Mouse (Mus musculus) stomach, embryonic 15.5 days (tissue): ENCODE results near the gene Fpgt. TPM values are rescaled to one million over a fixed set of nuclear protein-coding genes. Genes with fewer than 3 reads are reported as not detected.

Experiments used
- ATAC-seq: fragments of 200-750 bp; cut with Nextera tagmentation; 2 replicates; pipeline ENCODE4 v1.8.0; 2017; ENCODE audit warnings: low read depth, moderate number of reproducible peaks, moderate TSS enrichment; ENCODE audit not compliant: insufficient read depth, low FRiP score
- H3K27ac ChIP-seq: fragments of 300-500 bp; sonication (generic); 2 replicates; pipeline ENCODE4 v1.5.1; 2015; ENCODE audit warnings: mild to moderate bottlenecking, inconsistent platforms
- H3K27me3 ChIP-seq: fragments of 300-500 bp; sonication (generic); replicated peaks from 2 replicates; pipeline ENCODE4 v1.6.1; 2015; ENCODE audit warnings: inconsistent platforms
- H3K36me3 ChIP-seq: fragments of 300-500 bp; sonication (generic); 2 replicates; pipeline ENCODE4 v1.6.1; 2015; ENCODE audit warnings: inconsistent platforms
- H3K4me1 ChIP-seq: fragments of 300-500 bp; sonication (generic); 2 replicates; pipeline ENCODE4 v1.6.1; 2015; ENCODE audit warnings: inconsistent platforms
- H3K4me2 ChIP-seq: fragments of 300-500 bp; sonication (generic); 2 replicates; pipeline ENCODE4 v1.6.1; 2015; ENCODE audit warnings: mild to moderate bottlenecking, inconsistent platforms
- H3K4me3 ChIP-seq: fragments of 300-500 bp; sonication (generic); replicated peaks from 2 replicates; pipeline ENCODE4 v1.5.1; 2015; ENCODE audit warnings: inconsistent platforms
- H3K9ac ChIP-seq: fragments of 300-500 bp; sonication (generic); 2 replicates; pipeline ENCODE4 v1.6.1; 2015; ENCODE audit warnings: inconsistent platforms
- H3K9me3 ChIP-seq: fragments of 300-500 bp; sonication (generic); 2 replicates; pipeline ENCODE4 v1.6.1; 2016; ENCODE audit warnings: inconsistent platforms
- WGBS: fragments of 180-500 bp; shearing (Covaris S2); methylation state at CpG from one replicate; pipeline ENCODE4 v1.1.7; 2015; 5-methylcytosine and 5-hydroxymethylcytosine counted together
- polyA plus RNA-seq: library from polyadenylated mRNA; unstranded; fragments of >200 nt; fragmentation: Nextera tagmentation; extraction: Ambion mirVana; gene quantifications from 2 replicates; pipeline ENCODE4 v1.2.1, GENCODE M21; 2015

Fpgt gene
- polyA plus RNA-seq, 1 experiment from 2014 or later = 15.6 TPM

DNA sequence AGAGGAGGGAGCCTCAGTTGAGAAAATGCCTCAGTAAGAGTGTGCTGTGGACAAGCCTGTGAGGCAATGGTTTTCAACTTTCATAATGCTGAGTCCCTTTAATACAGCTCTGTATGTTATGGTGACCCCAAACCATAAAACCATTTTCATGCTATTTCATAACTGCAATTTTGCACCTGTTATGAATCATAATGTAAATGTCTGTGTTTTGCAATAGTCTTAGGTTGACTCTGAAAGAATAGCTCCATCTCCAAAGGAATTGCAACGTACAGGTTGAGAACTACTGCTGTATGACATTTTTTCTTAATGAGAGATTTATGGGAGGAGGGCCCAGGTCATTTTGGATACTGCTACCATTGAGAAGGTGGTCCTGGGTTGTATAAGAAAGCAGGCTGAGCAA is 40.0 kb downstream of the Fpgt start:
- H3K36me3 ChIP-seq = no peaks in the 10 kb centered on the region
- no peak overlapping the region for H3K27ac ChIP-seq
- H3K4me2 ChIP-seq = no peak overlapping the region
- H3K9ac ChIP-seq = no peak overlapping the region
- no peak overlapping the region for H3K4me3 ChIP-seq
- no peak for ATAC-seq
- no peaks in the 10 kb centered on the region for H3K4me1 ChIP-seq
- H3K9me3 ChIP-seq = no peaks in the 10 kb centered on the region
- H3K27me3 ChIP-seq = no peaks in the 10 kb centered on the region
- WGBS = 53% methylated on average over 1 of the region's 1 CpGs

DNA sequence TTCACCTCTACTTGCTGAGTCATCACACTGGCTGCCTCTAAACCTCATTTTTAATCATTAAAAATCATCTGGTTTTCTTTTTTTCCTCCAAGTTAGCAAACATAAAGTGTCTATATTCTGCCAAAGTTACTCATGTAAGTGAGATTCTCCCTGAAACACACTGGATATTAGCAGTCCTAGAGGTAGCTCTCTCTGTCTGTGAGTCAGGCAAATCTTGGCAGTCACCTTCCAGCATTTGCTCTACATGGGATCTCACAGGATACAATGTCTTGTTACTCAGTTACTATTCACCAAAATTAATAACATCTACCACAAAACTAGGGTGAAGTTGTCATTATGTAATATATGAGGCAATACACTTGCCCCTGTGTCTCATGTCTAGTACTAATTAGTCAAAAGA is 41.2 kb downstream of the Fpgt start:
- H3K9ac ChIP-seq = no peak overlapping the region
- H3K27me3 ChIP-seq = no peaks in the 10 kb centered on the region
- no peak overlapping the region for H3K4me2 ChIP-seq
- H3K9me3 ChIP-seq = no peaks in the 10 kb centered on the region
- no peaks in the 10 kb centered on the region for H3K36me3 ChIP-seq
- H3K27ac ChIP-seq = no peak overlapping the region
- no peak overlapping the region for H3K4me3 ChIP-seq
- no peak for ATAC-seq
- no peaks in the 10 kb centered on the region for H3K4me1 ChIP-seq

DNA sequence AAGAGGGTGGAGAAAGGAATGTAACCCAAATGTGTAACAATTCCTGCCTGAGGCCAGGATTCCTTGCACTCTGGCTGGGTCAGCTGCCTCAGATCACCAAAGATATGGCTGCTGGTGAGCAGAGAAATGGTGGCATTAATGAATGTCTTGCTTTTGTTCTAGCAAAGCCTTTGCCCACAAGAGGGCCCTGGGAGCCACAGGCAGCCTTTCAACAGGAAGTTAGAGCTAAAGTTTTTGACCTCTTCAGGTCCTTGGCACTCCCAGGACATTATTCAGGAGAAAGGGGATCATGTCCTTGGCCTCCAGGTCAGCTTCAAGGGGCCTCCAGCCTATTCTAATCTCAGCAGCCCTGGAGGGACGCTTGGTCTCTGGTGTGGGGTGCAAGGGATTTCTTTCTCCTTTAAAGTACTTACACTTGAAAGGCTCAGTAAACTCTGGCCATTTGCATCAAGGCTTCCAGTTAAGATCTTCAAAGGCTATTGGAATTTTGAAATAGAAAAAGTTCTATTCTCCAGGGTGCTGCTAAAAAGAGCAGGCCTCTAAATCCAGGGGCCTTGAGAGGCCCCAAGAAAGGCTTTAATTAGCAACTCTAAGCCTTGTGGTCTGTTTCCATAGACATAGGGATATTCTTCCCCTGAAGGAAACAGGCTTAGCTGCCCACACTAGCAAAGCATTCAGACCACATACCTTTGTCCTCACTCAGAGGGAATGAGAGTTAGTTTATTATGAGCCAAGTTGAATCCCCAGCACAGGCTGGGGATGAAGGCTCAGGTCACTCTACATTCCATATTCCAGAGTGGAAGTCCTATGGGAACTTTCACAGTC is 54.0 kb downstream of the Fpgt start:
- H3K27ac ChIP-seq = no peak overlapping the region
- H3K9me3 ChIP-seq = no peaks in the 10 kb centered on the region
- no peaks in the 10 kb centered on the region for H3K27me3 ChIP-seq
- H3K36me3 ChIP-seq = no peaks in the 10 kb centered on the region
- H3K4me3 ChIP-seq = no peak overlapping the region
- no peak for ATAC-seq
- no peak overlapping the region for H3K4me2 ChIP-seq
- no peak overlapping the region for H3K9ac ChIP-seq
- WGBS = 26% methylated on average over 1 of the region's 1 CpGs
- H3K4me1 ChIP-seq = no peaks in the 10 kb centered on the region

Other genes with a start within 250 kb of the Fpgt start
- gene Tnni3k, start 38.0 kb downstream of the Fpgt start, polyA plus RNA-seq = 0.04 TPM in 1 of 2 replicates, not detected in the other
- 0.87 and 0.95 TPM in 2 replicates for gene Lrriq3, start within 50 bp of the Fpgt start, polyA plus RNA-seq